ENCODE assay signal across 9 mouse cellular contexts in genomic region chr1:184447911-184448310, GRCm38 (mm10).
DNase-seq lines count a peak whose midpoint lies in the region; ATAC-seq and TF ChIP-seq lines count a peak whose summit lies in the region.
"Had no signal": no experiment of that assay in that cellular context is flagged by ENCODE, and none has a peak within 500 bp of the region (broad histone marks: within the 10 kb centered on the region; RNA-seq: fewer than 3 reads in every experiment).

No protein-coding gene starts in this region.

- no peak overlapping the region for H3K4me3 ChIP-seq in ES-E14 (ENCODE audit: insufficient read depth in 1 of 2, low read depth in 1 of 2, low read length in 2 of 2, poor library complexity in 1 of 2, severe bottlenecking in 1 of 2)
- no peak overlapping the region for H3K4me3 ChIP-seq in lung, embryonic 14.5 days (ENCODE audit: low read depth, low read length)
- H3K4me3 ChIP-seq: midbrain, embryonic 12.5 days had no signal

- DNase-seq in B cell, adult 2 months: peak; percentile 88 to 89
- peak; percentile 51 for DNase-seq in ES-E14 (ENCODE audit: low read depth, low spot score)
- DNase-seq in c-Kit-positive CD71-positive TER-119-positive erythroid progenitor cells, embryonic 14.5 days (ENCODE audit: low spot score): peak; percentile 44
- DNase-seq in frontal cortex, postnatal 25 days (ENCODE audit: low spot score in 2 of 2): peak; percentile 62 to 63
- DNase-seq in layer of hippocampus, adult 11-12 months (ENCODE audit: low spot score): peak; percentile 72
- peak; percentile 85 for DNase-seq in lung, embryonic 14.5 days
- peak; percentile 57 for DNase-seq in right cerebral cortex, postnatal 4 days

- WGBS in lung, embryonic 14.5 days: 48% methylated on average over 7 of the region's 7 CpGs

- no peaks in the 10 kb centered on the region for H3K36me3 ChIP-seq in ES-E14 (ENCODE audit: control insufficient read depth, insufficient read depth, low read length, poor library complexity, severe bottlenecking)
- H3K36me3 ChIP-seq in lung, embryonic 14.5 days (ENCODE audit: insufficient read depth): no peaks in the 10 kb centered on the region
- H3K36me3 ChIP-seq: midbrain, embryonic 12.5 days had no signal

- H3K9me3 ChIP-seq in ES-E14 (ENCODE audit: control insufficient read depth, insufficient read depth, low read depth, low read length): no peaks in the 10 kb centered on the region
- H3K9me3 ChIP-seq in lung, embryonic 14.5 days (ENCODE audit: low read depth, low read length): no peaks in the 10 kb centered on the region
- H3K9me3 ChIP-seq: midbrain, embryonic 12.5 days had no signal

- no peak overlapping the region for H3K9ac ChIP-seq in ES-E14 (ENCODE audit: insufficient read depth, low read depth, low read length, poor library complexity, severe bottlenecking)
- H3K9ac ChIP-seq in lung, embryonic 14.5 days: no peak overlapping the region
- H3K9ac ChIP-seq: midbrain, embryonic 12.5 days had no signal

- no peak for ATAC-seq in lung, embryonic 14.5 days (ENCODE audit: insufficient read depth)
- no peak for ATAC-seq in inflammation-experienced regulatory T-cells, adult 6 months

- no peaks in the 10 kb centered on the region for H3K27me3 ChIP-seq in lung, embryonic 14.5 days (ENCODE audit: insufficient read depth, low read length)

- no peaks in the 10 kb centered on the region for H3K4me1 ChIP-seq in ES-E14 (ENCODE audit: control insufficient read depth in 2 of 2, insufficient read depth in 2 of 2, low read length in 2 of 2, poor library complexity in 1 of 2)
- no peaks in the 10 kb centered on the region for H3K4me1 ChIP-seq in lung, embryonic 14.5 days (ENCODE audit: insufficient read depth)
- H3K4me1 ChIP-seq: midbrain, embryonic 12.5 days had no signal

- H3K27ac ChIP-seq in ES-E14 (ENCODE audit: insufficient read depth, low read depth, low read length, poor library complexity, severe bottlenecking): no peak overlapping the region
- no peak overlapping the region for H3K27ac ChIP-seq in lung, embryonic 14.5 days (ENCODE audit: low read depth)
- H3K27ac ChIP-seq: midbrain, embryonic 12.5 days had no signal

- no peak overlapping the region for H3K4me2 ChIP-seq in lung, embryonic 14.5 days
- H3K4me2 ChIP-seq: midbrain, embryonic 12.5 days had no signal

- in situ Hi-C loops in ES-E14 (cut with MboI; ENCODE audit: low sequenced_read_pairs in 2 of 2, unreplicated experiment in 2 of 2): no loop called here

- TF ChIP-seq CTCF in lung, embryonic 14.5 days (IDR thresholded peaks at IDR 0.05; ENCODE audit: low read depth): peak; percentile 80

TF ChIP-seq in ES-E14, 5 proteins besides CTCF, POLR2A, EP300 and RAD21:
- no peak for TF ChIP-seq HCFC1 (IDR thresholded peaks at IDR 0.05; ENCODE audit: borderline replicate concordance, insufficient read depth, low read length)
